Mouse (Mus musculus): ENCODE data around the gene Cdh13.

Gene Cdh13

DNA sequence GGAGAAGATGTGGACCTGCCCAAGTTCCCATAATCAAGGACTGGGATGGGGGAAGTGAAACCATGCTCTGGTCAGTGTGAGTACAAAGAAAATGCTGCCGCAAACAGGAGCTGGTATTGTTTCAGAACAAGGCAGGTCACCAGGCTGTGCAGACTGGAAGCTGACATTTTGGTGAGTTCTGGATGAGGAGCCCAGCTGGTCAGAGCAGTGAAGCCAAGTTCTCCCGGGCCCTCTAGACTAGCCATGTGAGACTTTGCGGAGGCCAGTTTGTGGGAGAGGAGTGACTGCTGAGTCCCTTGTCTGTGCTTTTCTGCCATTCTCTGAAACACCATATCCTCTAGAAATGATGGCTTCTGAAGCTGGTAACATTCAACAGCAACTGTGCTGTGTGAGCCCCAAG, 829.3 kb downstream of the Cdh13 start:
- DNase-seq, result no peak

DNA sequence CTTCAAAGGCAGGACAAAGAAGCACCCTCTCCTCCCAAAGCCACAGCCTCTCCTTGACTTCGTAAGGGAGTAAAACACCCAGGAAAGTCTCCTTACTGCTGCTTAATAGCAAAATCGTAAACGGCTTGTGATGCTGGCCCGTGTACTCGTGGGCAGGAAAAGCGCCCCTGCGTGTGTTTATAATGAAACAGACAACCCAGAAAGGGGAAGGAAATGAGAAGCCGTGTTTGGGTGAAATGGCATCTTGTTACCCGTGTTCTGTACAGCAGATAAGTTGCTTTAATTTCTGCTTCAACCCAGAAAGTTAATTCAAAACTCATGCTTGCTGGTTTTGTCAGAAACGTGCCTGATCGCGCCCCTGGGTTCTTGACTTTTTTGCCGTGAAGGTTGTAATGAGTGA, 837.7 kb downstream of the Cdh13 start:
- no peak for DNase-seq

DNA sequence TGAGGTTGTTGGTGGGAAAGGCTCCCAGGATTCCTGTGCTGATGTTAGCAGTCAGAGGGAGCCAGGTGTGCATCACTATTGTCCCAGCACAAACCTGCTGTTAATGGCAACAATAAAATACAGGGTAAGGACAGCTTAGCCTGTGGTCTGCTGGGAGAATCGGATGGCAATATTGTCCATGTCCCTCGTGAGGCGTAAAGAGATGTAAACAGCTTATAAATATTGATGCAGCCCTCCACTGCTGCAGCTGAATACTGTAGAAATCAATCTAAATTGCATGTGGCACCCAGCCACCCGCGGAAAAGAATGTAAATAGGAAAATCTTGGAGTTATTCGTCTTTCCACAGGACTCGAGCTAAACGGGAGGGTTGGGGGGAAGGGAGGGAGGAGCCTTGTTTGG, 844.3 kb downstream of the Cdh13 start:
- DNase-seq, result no peak

DNA sequence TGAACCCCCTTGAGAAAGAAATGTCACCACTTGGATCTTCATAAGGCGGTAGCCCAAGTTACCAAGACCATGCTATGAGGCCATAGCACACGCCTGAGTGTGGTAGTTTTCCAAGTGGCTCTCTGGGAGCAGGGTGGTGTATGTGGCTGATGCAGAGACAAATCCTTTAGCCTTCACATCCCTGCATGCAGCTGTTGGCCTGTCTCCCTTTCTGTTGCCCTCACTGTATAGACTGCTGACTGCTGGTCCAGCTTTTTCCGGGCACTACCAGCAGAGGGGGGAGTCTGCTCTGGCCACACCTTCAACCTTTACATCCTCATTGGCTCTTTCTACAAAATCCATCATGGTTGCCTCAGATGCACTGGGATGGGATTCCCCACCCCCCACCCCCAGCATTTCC, 844.7 kb downstream of the Cdh13 start:
- no peak for DNase-seq

DNA sequence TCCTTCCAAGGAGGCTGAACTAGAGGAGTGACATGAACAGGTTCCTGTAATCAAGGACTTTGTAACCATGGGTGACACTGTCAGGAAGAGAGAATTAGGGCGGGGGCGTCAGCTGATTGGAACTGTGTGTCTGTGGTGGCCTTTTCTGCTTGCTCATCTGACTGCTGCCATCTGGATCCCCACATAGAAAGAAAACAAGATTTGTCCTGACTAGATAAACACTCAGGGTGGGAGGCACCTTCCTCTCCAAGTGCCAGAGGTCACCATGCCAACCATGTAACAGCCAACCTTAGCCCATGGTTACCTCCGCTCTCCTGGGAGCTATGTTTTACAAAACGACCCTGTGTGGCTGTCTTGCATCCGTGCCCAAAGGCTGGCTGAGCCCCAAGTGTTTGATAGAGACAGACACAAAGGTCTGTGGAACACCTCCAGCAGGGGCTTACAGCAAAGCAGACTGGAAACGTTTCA, 873.0 kb downstream of the Cdh13 start:
- no peak for DNase-seq

DNA sequence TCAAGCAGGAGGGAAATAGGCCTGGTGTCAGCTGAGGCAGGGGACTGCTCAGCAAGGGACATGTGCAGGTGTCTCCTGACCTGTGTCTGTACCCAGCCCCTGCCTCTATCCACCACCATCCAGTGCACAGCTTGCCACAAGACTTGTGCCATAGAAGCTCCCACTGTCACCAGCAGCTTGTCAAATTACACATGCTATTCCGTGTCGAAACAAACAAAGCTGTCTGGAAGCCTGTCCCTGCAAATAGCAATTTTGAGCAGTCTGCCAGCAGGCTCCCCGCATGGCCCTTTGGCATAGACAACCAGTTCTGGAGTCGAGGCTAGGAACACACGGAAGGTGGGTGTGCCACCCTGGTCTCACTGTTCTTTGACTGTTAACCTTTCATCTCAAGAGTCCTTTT, 875.1 kb downstream of the Cdh13 start:
- no peak for DNase-seq

DNA sequence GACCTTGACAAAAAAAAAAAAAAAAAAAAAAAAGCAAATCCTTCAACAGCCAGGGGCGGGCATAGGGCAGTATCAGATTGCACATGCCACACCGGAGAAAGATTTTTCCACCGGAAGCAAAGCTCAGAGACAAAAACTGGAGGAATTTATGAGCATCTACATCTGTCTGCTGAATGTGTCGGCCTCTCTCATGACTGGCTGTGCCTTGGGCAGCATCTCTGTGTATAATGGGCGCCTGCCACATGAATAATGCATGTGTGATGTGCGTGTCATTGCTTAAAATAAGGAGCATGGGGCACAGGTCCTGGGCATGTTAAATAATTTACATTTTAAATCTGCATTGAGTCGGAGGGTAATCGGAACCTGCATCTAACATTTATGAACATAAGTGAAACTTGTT, 876.3 kb downstream of the Cdh13 start:
- no peak for DNase-seq

DNA sequence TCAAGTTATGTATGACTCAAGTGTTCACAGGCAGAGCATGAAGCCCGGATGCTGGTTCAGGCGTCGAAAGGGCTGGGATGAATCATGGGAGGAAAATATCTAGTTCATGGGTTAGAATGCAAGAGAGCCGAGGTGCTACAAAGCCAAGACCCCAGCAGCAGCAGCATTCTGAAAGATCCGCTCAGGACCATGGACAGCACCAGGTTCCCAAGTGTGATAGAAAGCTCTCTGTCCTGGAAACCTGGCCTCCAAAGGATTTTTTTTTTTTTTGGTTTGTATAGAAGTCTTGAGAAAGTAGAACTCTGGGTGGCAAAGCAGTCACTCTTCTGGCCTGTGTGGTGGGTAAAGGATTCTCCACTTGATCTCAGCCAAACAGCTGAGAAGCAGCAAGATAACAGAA, 880.5 kb downstream of the Cdh13 start:
- peak in 1 of 2 experiments; percentile 14 for DNase-seq

DNA sequence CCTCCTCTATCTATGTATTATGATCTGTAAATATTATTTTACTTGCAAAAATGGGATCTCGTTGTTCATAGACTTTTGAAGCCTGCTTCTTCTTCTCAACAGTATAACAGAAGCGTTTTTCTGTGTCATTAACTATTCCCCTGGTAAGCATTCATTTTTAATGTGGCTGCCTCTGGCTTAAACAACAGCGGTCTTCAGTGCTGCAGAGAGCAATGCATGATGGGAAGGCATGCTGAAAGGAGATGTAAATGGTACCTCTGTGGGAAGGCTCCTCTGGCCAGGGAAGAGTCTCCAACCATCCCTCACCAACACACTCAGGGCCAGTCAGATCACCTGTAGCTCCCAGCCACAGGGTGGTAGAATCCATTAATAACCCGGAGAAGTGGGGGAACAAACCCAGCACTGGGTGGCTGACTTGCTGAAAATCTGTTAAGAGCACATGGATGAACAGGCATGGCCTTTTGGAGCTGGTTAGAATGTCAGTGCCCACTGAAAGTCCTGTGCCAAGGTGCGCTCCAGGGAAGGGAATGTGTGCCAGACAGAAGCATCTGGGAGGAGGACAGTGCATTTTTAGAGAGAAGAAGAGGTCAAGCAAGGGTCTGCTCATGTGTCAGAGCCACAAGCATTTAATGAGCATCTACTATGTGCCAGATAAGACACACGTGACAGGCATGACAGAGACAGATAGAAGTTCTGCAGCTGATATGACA, 893.8 kb downstream of the Cdh13 start:
- no peak for DNase-seq

DNA sequence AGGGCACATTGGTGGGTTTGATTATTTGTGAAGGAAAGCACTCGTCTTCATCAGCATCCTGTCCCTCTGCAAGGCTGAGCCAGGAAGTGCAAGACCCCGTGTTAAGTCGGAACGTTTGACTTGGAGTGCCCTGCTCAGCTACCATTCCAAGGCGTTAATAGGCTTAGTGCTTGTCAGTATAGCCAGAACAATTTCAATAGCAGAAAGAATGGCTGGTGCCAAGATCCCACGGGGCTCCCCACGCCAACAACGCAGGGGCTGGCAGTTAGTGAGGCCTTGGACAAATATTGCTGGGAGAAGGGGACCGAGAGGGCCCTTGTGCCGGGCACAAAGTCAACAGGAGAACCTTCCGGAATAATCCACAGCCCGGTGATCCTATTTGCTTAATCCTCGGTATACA, 897.1 kb downstream of the Cdh13 start:
- no peak for DNase-seq

DNA sequence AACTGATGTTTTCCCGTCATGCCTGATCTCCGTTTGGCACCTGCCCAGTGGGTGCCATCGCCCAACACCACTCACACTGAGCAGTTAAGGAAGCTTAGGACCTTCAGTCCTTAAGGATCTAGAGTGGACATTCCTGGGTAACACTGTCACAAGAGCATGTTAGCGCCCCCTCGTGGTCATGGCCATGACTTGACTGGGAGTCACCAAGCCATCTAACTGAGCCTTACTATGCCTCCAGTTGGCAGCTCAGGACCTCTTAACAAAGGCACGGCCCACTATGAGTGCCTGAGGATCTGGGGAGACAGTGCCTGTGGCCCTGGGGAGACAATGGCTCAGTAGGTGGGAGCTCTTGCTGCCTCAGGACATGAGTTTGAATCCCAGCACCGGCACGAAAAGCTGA, 912.2 kb downstream of the Cdh13 start:
- DNase-seq, result peak in 1 of 2 experiments; percentile 25

DNA sequence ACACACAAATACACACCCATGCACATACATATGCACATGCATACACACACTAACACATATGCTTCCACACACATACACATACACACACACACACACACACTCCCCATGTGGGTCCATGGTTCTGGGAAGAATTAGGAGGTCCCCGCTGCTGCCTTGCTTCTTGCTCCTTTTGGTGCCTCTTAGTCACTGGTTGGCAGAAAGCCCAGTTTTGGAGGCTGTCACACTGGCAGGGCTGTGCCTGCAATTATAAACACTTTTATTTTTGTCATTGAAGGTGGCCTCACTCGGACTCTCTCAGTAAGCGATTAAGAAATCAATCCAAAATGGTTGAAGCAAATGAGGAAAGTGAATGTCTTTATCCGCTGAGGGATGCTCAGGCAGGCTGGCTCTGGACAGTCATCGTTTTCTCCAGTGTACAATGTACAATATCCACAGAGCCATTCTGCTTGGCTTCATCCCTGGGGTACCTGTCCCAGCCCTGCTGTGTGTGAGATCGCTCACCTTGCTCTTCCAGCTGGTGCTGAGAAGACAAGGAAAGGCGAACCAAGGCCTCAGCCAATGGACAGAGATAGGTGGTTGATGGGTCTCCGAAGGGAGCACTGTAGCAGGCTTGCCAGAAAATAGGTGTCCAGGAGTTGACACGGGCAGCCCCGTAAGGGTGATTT, 913.1 kb downstream of the Cdh13 start:
- DNase-seq, result peak in 1 of 2 experiments; percentile 4

DNA sequence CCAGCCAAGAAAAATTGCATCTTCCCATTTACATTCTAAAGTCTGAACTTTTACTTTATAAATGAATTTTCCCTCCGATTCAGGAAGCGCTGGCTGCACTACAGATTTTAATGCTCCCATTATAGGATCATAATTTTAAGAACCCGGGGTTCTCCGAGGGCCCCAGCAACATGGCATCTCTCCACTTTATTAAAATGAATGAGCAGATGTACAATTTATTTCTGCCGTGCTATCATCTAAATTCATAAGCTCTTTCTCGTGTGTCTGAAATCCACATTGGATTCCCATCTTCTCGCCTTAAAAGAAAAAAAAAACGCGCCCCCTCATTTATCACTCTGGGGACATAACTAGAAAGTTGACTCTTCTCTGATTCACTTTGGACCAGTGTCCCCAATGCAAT, 925.0 kb downstream of the Cdh13 start:
- DNase-seq, result no peak

DNA sequence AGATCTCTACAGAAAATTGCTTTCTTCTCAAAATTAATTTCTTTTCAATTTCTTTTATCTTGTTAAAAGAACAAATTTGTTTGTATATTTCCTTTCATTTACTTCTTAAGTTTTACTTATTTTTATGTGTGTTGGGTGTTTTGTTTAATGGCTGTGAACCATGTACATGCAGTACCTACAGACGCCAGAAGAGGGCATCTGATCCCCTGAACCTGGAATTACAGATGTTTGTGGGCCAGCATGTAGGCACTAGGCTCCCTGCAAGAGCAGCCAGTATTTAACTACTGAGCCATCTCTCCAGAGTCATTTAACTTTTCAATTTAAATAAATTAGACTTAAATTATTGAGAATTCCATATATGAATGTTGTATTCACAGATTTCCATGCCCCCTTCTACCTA, 941.0 kb downstream of the Cdh13 start:
- peak in 1 of 2 experiments; percentile 65 for DNase-seq

DNA sequence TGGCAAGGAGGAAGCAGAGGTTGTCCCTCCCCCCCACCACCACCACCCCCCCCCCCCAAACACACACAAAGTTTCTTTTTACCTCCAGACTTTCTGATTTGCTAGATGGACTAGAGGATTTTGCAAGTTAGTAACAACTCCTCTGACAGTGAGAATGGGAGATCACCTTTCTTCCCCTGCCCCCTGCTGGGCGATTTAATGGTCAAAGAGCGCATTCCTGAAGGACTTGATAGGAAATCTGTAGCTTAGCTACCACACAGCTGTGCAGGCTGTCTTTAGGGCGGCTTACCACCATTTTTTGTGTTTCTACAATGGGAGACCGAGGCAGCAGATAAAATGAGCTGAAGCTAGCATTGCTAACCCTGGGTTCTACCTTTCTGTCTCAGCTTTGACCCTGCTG, 961.6 kb downstream of the Cdh13 start:
- no peak for DNase-seq

DNA sequence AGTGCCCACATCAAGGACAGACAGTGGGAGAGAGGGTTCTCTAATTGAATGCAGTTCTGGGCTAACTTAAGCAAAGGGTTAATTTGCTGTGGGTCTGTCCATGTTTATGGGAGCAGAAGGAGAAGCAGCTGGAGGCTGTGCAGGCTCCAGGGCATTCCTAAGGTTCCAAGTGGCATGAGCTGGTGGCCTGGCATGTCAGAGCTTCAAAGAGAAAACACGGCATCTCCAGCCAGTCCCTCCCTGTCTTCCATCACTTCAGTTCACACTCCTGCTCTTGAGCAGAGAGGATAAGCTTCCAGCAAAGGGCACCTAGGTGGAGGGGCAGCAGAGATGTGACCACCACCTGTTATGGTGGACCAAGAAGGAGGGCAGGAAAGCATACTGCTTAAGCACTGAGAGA, 962.1 kb downstream of the Cdh13 start:
- DNase-seq, result no peak

DNA sequence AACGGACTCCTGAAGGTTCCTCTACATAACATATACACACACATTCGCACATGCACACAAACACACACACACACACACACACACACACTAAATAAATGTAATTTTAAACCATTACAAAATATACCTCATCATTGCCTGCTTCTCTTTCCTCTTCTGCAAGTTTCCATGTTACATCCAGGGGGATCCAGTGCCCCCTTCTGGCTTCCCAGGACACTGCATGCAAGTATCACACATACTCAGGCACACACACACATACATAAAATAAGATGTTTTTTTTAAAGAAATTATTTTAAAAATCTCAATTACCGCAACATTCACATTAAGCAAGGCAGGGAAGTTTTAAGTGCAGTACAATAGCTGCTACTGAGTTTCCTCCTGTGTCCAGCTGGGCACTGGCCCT, 970.8 kb downstream of the Cdh13 start:
- no peak for DNase-seq

DNA sequence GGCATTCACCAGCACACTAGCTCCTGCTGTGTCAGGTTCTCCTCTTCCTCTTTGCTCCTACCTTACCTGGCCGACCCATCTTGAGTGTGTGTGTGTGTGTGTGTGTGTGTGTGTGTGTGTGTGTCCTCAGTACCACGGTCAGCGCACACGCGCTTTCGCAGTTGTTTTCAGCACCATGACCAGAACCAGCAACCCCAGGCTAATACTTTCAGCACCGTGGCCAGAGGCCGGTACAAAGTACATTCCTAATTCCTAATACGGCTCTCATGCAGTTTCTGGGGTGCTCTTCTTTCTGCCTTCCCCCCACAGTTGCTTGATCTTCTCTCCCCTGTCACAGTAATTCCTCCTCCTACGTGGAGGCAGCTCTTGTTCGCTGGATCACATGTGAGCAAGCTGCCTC, 975.1 kb downstream of the Cdh13 start:
- peak; percentile 57 to 58 for DNase-seq

DNA sequence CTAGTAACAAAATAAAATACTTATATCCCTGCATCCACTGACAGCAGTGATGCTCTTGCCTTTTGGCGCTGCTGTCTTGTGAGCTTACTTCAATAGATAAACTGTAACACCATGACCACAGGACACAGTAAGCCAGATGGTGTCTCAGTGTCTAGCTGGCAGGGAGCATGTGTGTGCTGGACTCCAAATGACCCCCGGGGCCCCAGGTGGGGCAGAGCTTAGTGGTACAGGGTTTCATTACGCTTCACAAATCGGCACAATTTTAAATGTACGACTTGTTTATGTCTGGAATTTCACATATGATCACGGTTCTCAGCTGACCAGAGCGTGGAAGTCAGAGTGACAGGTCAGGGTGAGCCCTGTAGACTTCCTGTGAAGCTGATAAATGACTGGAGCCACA, 980.2 kb downstream of the Cdh13 start:
- no peak for DNase-seq

DNA sequence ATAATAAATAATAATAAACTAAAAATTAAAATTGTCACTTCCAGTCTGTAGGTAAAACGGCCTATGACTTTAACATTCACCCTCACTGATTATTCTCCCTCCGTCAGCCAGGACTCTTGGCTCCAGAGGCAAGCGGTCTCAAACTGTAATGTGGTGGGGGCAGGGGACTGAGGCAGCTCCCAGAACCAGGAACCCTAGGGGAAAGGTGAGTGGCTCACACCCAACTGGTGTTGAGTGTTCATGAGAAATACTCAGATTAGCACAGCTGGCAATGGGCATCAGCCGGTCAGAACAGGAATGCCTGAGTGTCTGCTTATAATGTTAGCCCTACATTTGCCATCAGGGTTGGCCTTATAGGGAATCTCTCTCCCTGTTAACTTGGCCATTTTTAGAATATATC, 982.8 kb downstream of the Cdh13 start:
- no peak for DNase-seq

DNA sequence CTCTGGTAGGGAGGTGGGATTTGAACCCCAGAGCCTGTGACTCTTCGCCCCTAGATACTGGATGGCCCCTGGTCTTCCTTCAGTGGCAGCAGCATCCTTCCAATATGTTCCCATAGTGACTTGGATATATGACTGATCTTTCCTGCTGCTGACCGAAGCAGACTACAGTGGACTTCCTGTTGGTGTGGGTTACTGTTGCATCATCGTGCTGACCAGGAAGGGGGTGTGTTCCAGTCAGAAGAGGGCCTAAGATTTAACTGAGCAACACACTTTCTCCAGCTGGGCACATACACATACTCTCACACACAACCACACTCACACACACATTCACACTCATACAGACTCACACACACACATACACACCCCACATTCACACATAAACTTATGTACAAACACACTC, 986.0 kb downstream of the Cdh13 start:
- no peak for DNase-seq

DNA sequence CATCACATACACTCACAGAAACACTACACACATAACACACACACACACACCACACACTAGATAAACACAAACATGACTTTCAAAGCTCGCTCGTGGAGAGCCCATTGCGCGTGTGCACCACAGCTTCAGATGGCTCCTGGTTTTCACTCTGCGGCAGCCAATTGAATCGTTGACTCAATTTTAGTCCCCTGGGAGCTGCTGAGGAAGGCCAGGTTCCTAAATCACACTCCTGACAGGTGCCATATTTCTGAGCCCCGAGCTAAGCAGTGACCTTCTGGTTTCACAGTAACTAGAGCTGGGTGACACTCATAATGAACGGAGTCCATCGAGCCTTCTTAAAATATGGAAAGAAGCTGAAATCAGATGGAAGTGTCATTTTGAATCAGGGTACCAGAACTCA, 986.8 kb downstream of the Cdh13 start:
- no peak for DNase-seq

DNA sequence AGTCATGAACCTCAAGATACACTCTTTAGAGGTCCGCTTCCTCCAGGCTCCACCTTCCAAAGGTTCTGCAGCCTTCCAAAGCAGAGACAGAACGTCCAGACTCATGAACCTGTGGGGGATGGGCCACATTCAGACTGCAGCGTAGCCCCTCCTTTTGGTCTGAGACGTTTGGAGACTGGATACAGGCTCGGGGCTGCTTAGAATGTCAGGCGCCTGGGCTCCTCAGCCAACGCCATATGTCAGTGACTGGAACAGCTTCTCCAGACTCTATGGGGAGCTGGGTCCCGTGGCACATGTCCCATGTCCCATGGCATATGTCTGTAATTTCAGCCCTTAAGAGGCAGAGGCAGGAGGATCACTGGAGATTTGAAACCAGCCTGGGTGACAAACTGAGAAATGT, 989.4 kb downstream of the Cdh13 start:
- no peak for DNase-seq

DNA sequence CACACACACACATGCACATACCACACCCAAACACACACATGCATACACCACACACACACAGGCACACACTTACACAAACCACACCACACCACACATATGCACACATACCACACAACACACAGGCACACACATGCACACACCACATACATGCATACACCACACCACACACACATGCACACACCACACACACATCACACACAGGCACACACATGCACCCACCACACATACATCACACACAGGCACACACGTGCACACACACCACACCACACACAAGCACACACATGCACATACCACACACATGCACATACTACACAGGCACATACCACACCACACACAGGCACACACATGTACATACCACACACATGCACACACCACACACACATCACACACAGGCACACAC, 991.9 kb downstream of the Cdh13 start:
- no peak for DNase-seq

DNA sequence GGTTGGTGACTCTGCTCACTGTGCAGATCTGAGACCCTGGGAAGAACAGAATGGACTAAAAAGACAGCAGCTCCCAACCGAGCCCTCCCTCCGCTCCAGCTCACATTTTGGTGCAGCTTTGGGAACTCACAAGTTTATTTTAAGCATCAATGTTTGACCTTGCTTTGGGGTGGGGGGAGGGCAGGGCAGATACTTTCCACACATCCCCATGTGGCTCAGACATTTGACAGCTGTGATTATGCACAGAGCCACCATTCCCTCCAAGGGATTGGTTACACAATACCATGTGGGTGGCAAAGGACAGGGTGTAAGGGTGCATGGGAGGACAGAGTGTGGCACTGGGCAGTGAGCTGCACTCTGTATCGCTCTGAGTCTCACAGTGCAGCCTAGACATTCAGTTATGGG, 993.5 kb downstream of the Cdh13 start:
- no peak for DNase-seq
